Mouse (Mus musculus): Measurements from ENCODE around the gene Cplx2. TPM values are rescaled to one million over a fixed set of nuclear protein-coding genes. Genes with fewer than 3 reads are reported as not detected.

The Cplx2 gene
- total and polyA plus RNA-seq, 2 experiments from 2014 or later: 31.2 to 106 TPM

DNA sequence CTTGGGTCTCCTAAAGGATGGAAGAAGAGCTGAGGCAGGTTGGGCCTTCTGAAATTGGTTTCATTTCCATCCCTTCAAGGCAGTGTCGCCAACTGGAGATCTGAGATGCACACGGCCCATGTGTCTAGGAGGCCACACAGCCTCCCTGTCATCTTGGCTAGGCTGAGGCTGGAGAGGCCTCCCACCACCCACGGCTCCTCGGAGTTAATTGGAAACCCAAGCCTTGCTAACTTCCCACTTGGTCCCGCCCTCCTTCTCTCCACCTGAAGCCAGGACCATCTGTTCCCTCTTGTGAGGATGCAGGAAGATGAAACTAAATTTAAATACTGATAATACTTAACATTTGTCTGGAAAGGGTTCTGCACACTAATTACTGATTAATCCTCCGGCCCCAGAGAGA is 34.1 kb upstream of the Cplx2 start:
- DNase-seq (ENCODE audit: low spot score) (no peak), ATAC-seq (ENCODE audit: low FRiP score) (no peak)
- Histone ChIP-seq H3K27me3 (ENCODE audit: insufficient read depth, low read length) (no peaks in the 10 kb centered on the region), H3K4me2 (ENCODE audit: low read depth, low read length, poor library complexity, severe bottlenecking) (no peak overlapping the region), H3K9me3 (ENCODE audit: low read length) (no peaks in the 10 kb centered on the region), H3K9ac (replicated peaks; ENCODE audit: low read length, poor library complexity, severe bottlenecking) (no peak overlapping the region), H3K27ac (ENCODE audit: low read depth, low read length) (no peak overlapping the region), H3K4me1 (ENCODE audit: insufficient read depth, low read length) (peaks cover under 1% of the 10 kb centered on the region; the same call in 1 of the 2 replicates), H3K36me3 (ENCODE audit: insufficient read depth, low read length) (no peaks in the 10 kb centered on the region), H3K4me3 (ENCODE audit: low read depth, low read length) (no peak overlapping the region)
- TF ChIP-seq CTCF (IDR thresholded peaks at IDR 0.05): no peak
- WGBS: 55% methylated on average over 6 of the region's 6 CpGs

DNA sequence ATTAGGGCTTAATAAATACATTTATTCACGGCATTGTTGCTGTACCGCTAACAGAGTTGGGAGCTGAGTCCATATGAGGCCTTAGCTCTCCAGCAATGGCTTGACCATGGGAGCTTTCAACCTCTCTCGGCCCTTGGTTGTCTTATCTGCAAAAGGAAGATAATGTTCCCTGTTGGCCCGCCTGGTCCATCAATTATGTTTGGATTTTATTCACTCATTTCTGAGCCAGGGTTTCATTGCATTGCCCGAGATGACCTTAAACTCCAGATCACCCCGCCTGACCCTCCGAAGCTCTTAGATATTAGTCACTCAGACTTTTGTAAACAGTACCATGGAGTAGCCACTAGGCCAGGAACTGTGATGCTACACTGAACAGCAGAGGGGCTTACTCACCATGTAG is 33.6 kb upstream of the Cplx2 start:
- Histone ChIP-seq H3K4me2 (ENCODE audit: low read depth, low read length, poor library complexity, severe bottlenecking) (no peak overlapping the region), H3K27me3 (ENCODE audit: insufficient read depth, low read length) (no peaks in the 10 kb centered on the region), H3K9me3 (ENCODE audit: low read length) (no peaks in the 10 kb centered on the region), H3K4me1 (ENCODE audit: insufficient read depth, low read length) (no peaks in the 10 kb centered on the region), H3K4me3 (ENCODE audit: low read depth, low read length) (no peak overlapping the region), H3K9ac (replicated peaks; ENCODE audit: low read length, poor library complexity, severe bottlenecking) (no peak overlapping the region), H3K27ac (ENCODE audit: low read depth, low read length) (no peak overlapping the region), H3K36me3 (ENCODE audit: insufficient read depth, low read length) (no peaks in the 10 kb centered on the region)
- ATAC-seq (ENCODE audit: low FRiP score) (no peak), DNase-seq (ENCODE audit: low spot score) (no peak)
- TF ChIP-seq CTCF (IDR thresholded peaks at IDR 0.05): no peak
- 64% methylated on average over 7 of the region's 7 CpGs for WGBS

DNA sequence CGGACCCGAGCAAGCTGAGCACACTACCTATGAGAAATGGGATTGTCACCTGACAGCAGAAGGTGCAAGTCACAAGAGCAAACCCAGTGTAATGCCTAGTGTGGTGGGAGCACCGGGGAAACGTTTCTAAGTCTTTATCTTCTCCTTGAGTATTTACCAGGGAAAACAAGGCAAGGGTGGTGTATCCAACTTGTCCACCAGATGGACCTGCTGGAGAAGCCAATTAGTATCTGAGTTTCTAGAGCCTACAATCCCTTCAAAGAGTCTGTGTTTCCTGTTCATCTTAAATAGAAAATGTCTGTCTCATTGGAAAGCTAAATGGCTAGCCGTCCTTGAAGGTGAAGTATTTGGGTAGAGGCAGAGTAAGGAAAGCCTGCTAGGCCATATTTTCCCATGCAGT is 32.3 kb upstream of the Cplx2 start:
- Histone ChIP-seq H3K27me3 (ENCODE audit: insufficient read depth, low read length) (no peaks in the 10 kb centered on the region), H3K4me1 (ENCODE audit: insufficient read depth, low read length) (no peaks in the 10 kb centered on the region), H3K36me3 (ENCODE audit: insufficient read depth, low read length) (no peaks in the 10 kb centered on the region), H3K4me3 (ENCODE audit: low read depth, low read length) (no peak overlapping the region), H3K27ac (ENCODE audit: low read depth, low read length) (no peak overlapping the region), H3K9ac (replicated peaks; ENCODE audit: low read length, poor library complexity, severe bottlenecking) (no peak overlapping the region), H3K9me3 (ENCODE audit: low read length) (no peaks in the 10 kb centered on the region), H3K4me2 (ENCODE audit: low read depth, low read length, poor library complexity, severe bottlenecking) (no peak overlapping the region)
- peak; percentile 54 for TF ChIP-seq CTCF (IDR thresholded peaks at IDR 0.05)
- ATAC-seq (ENCODE audit: low FRiP score): no peak
- WGBS: 85% methylated on average over 5 of the region's 5 CpGs
- DNase-seq (ENCODE audit: low spot score): no peak

DNA sequence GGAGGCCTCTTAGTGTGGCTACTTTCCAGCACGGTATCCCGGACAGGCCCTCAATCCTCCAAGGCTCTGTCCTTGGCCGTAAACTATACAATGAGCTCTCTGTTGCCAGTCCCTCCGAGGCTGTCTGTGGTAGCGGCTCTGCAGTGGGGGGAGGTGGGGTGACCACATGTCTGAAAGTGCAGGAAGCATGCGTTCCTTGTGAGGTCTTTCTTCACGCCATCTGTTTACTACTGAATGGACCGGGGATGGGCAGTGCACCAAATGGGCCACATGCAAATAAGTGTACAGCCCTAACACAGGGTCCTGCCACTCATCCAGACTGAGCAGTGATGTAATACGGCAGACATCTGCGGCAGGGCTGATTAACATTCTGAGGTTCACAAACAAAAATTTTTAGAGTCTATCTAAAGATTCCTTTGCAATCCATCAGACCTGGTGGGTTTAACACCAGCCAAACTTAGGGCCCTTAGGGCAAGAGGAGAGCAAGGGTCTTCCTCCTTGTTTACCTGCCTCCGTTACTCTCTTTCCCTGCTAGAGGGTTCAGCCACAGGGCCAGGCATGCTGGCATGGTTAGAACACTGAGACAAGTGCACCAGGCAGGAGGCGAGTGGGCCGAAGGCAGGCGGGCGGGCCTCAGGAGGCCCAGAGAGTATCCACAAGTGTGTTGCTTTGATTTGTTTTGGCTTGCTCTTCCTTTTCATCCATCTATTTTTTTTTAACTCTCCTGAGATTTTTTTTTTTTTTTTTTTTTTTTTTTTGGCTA is 25.1 kb upstream of the Cplx2 start:
- TF ChIP-seq CTCF (IDR thresholded peaks at IDR 0.05): no peak
- Histone ChIP-seq H3K4me3 (ENCODE audit: low read depth, low read length) (no peak overlapping the region), H3K36me3 (ENCODE audit: insufficient read depth, low read length) (no peaks in the 10 kb centered on the region), H3K27me3 (ENCODE audit: insufficient read depth, low read length) (no peaks in the 10 kb centered on the region), H3K4me2 (ENCODE audit: low read depth, low read length, poor library complexity, severe bottlenecking) (no peak overlapping the region), H3K9ac (replicated peaks; ENCODE audit: low read length, poor library complexity, severe bottlenecking) (no peak overlapping the region), H3K4me1 (ENCODE audit: insufficient read depth, low read length) (no peaks in the 10 kb centered on the region), H3K27ac (ENCODE audit: low read depth, low read length) (no peak overlapping the region), H3K9me3 (ENCODE audit: low read length) (no peaks in the 10 kb centered on the region)
- WGBS: 46% methylated on average over 15 of the region's 15 CpGs
- peak; percentile 77 for ATAC-seq (ENCODE audit: low FRiP score)
- peak; percentile 67 for DNase-seq (ENCODE audit: low spot score)

DNA sequence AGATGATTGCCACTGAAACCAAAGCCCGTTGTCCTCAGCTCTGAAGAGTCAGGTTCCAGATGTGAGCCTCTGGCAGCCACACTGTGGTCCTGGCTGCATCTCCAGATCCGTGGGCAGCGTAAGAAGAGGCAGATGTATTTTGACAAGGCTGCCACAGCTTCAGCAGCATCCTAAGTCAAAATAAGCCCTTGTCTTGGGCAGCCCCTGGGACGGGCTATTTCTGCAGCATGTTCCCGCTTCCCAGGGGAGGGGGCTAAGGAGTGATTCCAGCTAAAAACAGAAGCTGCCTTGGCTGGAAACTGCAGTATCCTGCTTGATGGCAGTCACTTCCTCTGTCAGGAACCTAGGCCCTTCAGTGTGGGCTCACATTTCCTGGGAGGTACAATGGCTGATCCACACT is 23.1 kb upstream of the Cplx2 start:
- Histone ChIP-seq H3K4me2 (ENCODE audit: low read depth, low read length, poor library complexity, severe bottlenecking) (no peak overlapping the region), H3K4me1 (ENCODE audit: insufficient read depth, low read length) (no peaks in the 10 kb centered on the region), H3K27ac (ENCODE audit: low read depth, low read length) (no peak overlapping the region), H3K27me3 (ENCODE audit: insufficient read depth, low read length) (no peaks in the 10 kb centered on the region), H3K4me3 (ENCODE audit: low read depth, low read length) (no peak overlapping the region), H3K9ac (replicated peaks; ENCODE audit: low read length, poor library complexity, severe bottlenecking) (no peak overlapping the region), H3K9me3 (ENCODE audit: low read length) (no peaks in the 10 kb centered on the region), H3K36me3 (ENCODE audit: insufficient read depth, low read length) (no peaks in the 10 kb centered on the region)
- TF ChIP-seq CTCF (IDR thresholded peaks at IDR 0.05): no peak
- no peak for ATAC-seq (ENCODE audit: low FRiP score)
- DNase-seq (ENCODE audit: low spot score): no peak
- WGBS: 86% methylated on average over 5 of the region's 5 CpGs

DNA sequence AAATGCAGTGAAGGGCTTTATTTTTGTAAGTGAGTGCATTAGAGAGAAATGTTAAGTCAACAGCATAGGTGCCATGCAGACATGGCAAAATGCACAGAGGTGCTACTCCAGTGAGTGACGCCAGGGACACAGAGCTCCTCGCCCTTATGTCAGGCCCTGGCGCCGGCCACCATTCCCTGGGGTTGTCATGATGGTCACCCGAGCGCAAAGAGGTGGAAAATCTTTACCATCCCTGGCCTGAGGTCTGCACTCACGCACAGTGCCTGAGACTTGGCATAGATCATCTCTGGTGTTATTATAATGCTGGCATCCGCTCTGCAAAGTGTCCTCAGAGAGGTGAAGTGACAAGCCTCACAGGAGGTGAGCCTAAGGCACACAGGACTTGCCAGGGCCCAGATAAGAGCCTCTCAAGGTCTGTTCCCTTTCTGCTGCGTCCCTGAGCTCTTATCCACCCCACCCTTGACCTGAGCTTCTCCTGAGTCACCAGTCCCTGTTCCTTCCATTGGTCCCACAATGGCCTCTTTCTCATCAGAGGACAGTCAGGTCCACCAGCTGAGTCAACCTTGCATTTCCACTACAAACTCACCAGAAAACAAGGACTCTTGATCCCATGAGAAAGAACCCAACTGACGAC is 21.9 kb upstream of the Cplx2 start:
- no peak for ATAC-seq (ENCODE audit: low FRiP score)

More for the DNA sequence above, 21.9 kb upstream of the Cplx2 start:
- Histone ChIP-seq H3K27me3 (ENCODE audit: insufficient read depth, low read length) (no peaks in the 10 kb centered on the region), H3K27ac (ENCODE audit: low read depth, low read length) (no peak overlapping the region), H3K9me3 (ENCODE audit: low read length) (no peaks in the 10 kb centered on the region), H3K4me2 (ENCODE audit: low read depth, low read length, poor library complexity, severe bottlenecking) (no peak overlapping the region), H3K9ac (replicated peaks; ENCODE audit: low read length, poor library complexity, severe bottlenecking) (no peak overlapping the region), H3K4me1 (ENCODE audit: insufficient read depth, low read length) (no peaks in the 10 kb centered on the region), H3K4me3 (ENCODE audit: low read depth, low read length) (no peak overlapping the region), H3K36me3 (ENCODE audit: insufficient read depth, low read length) (no peaks in the 10 kb centered on the region)
- no peak for TF ChIP-seq CTCF (IDR thresholded peaks at IDR 0.05)
- no peak for DNase-seq (ENCODE audit: low spot score)
- WGBS: 85% methylated on average over 10 of the region's 10 CpGs
